Mouse (Mus musculus) gastrocnemius, adult 2 months (tissue): ENCODE results near the gene Otogl. TPM values are rescaled to one million over a fixed set of nuclear protein-coding genes. Genes with fewer than 3 reads are reported as not detected.

Source experiments
- DNase-seq: peaks from one replicate; pipeline ENCODE4 v3.0.0; 2022
- H3K27ac ChIP-seq: fragments of 200-600 bp; 2 replicates; pipeline ENCODE4 v1.8.1; 2022; ENCODE audit warnings: mild to moderate bottlenecking
- H3K4me3 ChIP-seq: fragments of 200-600 bp; 2 replicates; pipeline ENCODE4 v1.8.1; 2022; ENCODE audit warnings: mild to moderate bottlenecking, moderate library complexity
- CTCF ChIP-seq: fragments of 200-600 bp; IDR thresholded peaks from 2 replicates; pipeline ENCODE4 v1.8.1; 2022; ENCODE audit warnings: antibody characterized with exemption, mild to moderate bottlenecking, moderate library complexity
- intact Hi-C: fragments of 180-260 bp; cut with DNase I; formaldehyde crosslinking; loops from one replicate; pipeline ENCODE4 v1.15.1; 2025
- total RNA-seq, 2 experiments: library from RNA; stranded (reverse); gene quantifications; 2 replicates each; pipeline ENCODE4 v1.2.3; 2021

The Otogl gene
- total RNA-seq, 2 experiments from 2014 or later, result 0.05 to 0.06 TPM

- intact Hi-C loops, result no loop called here
- TF ChIP-seq CTCF, result no peak
- no peak overlapping the region for H3K4me3 ChIP-seq
- no peak for DNase-seq
- no peak overlapping the region for H3K27ac ChIP-seq
Measured at GRCm38 (mm10) chr10:107753471-107753870, 158.5 kb downstream of the Otogl start.

GRCm38 (mm10) chr10:107752351-107753143 lies 159.4 kb downstream of the Otogl start:
- H3K27ac ChIP-seq, result no peak overlapping the region
- intact Hi-C loops, result no loop called here
- H3K4me3 ChIP-seq, result peak overlapping the region; percentile 38; the same call in 1 of the 2 replicates
- TF ChIP-seq CTCF, result no peak
- DNase-seq, result no peak

- no peak overlapping the region for H3K4me3 ChIP-seq
- intact Hi-C loops, result no loop called here
- TF ChIP-seq CTCF, result no peak
Measured at GRCm38 (mm10) chr10:107751944-107752343, 160.0 kb downstream of the Otogl start.

GRCm38 (mm10) chr10:107747566-107747965 lies 164.4 kb downstream of the Otogl start:
- Histone ChIP-seq H3K27ac (no peak overlapping the region), H3K4me3 (no peak overlapping the region)
- peak; percentile 75 for TF ChIP-seq CTCF
- intact Hi-C loops, result no loop called here
- DNase-seq, result no peak

More at GRCm38 (mm10) chr10:107751944-107752343, 160.0 kb downstream of the Otogl start:
- no peak overlapping the region for H3K27ac ChIP-seq
- DNase-seq, result no peak

GRCm38 (mm10) chr10:107746717-107747116 lies 165.2 kb downstream of the Otogl start:
- no peak for TF ChIP-seq CTCF
- intact Hi-C loops, result no loop called here
- Histone ChIP-seq H3K4me3 (peak overlapping the region; percentile 28), H3K27ac (no peak overlapping the region)
- no peak for DNase-seq

GRCm38 (mm10) chr10:107739815-107740214 lies 172.1 kb downstream of the Otogl start:
- no peak overlapping the region for H3K27ac ChIP-seq
- no peak overlapping the region for H3K4me3 ChIP-seq
- intact Hi-C loops, result no loop called here
- DNase-seq, result no peak
- TF ChIP-seq CTCF, result no peak

GRCm38 (mm10) chr10:107737743-107738142 lies 174.2 kb downstream of the Otogl start:
- no peak overlapping the region for H3K27ac ChIP-seq
- TF ChIP-seq CTCF, result no peak
- intact Hi-C loops, result no loop called here
- no peak overlapping the region for H3K4me3 ChIP-seq
- DNase-seq, result no peak

- intact Hi-C loops, result no loop called here
- no peak overlapping the region for H3K27ac ChIP-seq
- no peak for DNase-seq
- TF ChIP-seq CTCF, result no peak
- no peak overlapping the region for H3K4me3 ChIP-seq
Measured at GRCm38 (mm10) chr10:107735448-107735847, 176.5 kb downstream of the Otogl start.

- DNase-seq, result no peak
- intact Hi-C loops, result no loop called here
Measured at GRCm38 (mm10) chr10:107734327-107734726, 177.6 kb downstream of the Otogl start.

GRCm38 (mm10) chr10:107725631-107726030 lies 186.3 kb downstream of the Otogl start:
- TF ChIP-seq CTCF, result no peak
- Histone ChIP-seq H3K27ac (no peak overlapping the region), H3K4me3 (no peak overlapping the region)
- no peak for DNase-seq
- intact Hi-C loops, result no loop called here

More at GRCm38 (mm10) chr10:107734327-107734726, 177.6 kb downstream of the Otogl start:
- H3K4me3 ChIP-seq, result no peak overlapping the region
- no peak overlapping the region for H3K27ac ChIP-seq
- TF ChIP-seq CTCF, result no peak

- Histone ChIP-seq H3K27ac (no peak within 1 kb of the TSS), H3K4me3 (no peak within 1 kb of the TSS)
- no peak for TF ChIP-seq CTCF
- DNase-seq, result no peak
- intact Hi-C loops, result no loop called here
Measured at GRCm38 (mm10) chr10:107719806-107720205, 192.1 kb downstream of the Otogl start, which contains the start of gene Ptprq. Gene Ptprq, minus strand, starts transcription at chr10:107720051.

Other genes starting within 250 kb of the Otogl start
- under 1 TPM; 0.18 to 0.25 TPM for gene Ptprq, start 192.1 kb downstream of the Otogl start, total RNA-seq